Comparison of ENCODE assay signal across 13 mouse cellular contexts in the genomic region with DNA sequence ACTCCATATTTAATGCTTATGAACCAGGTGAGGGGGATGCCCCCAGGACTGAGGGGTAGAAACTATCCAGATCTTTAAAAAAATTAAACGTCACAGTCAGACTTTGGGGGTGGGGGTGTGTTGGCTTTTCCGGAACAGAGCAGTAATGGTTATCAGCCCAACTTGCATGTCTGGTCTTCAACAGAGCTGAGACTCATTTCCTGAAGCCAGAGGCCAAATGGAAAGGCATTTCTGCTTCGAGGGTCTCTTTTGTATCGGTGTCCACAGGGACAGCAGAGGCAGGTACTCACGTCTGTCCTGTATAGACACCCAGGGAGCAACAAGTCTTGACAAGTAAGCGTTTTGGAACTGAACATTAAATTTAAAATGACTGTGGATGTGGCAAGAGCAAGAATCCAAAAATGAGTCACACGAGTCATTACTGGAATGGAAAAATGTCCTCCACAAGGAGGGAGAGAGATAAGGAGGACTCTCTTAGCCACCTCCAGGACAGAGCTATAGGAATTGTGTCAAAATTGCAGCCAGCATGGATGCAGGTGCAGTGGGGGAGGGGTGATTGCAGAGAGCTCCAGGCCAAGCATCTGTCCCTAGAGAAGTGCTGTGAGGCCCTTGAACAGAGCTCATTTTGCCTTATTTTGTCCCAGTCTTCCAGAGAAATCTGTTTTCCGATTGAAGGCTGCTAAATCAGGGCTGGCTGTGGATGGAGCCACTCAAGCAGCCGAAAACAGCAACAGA. TPM values are rescaled to one million over a fixed set of nuclear protein-coding genes. Genes with fewer than 3 reads are reported as not detected.
DNase-seq lines count a peak whose midpoint lies in the region; ATAC-seq lines count a peak whose summit lies in the region.
"Had no signal": no experiment of that assay in that cellular context is flagged by ENCODE, and none has a peak within 500 bp of the region (broad histone marks: within the 10 kb centered on the region; RNA-seq: fewer than 3 reads in every experiment).

No protein-coding gene starts in this region.

- no peaks in the 10 kb centered on the region for H3K36me3 ChIP-seq in forebrain, embryonic 12.5 days (replicated peaks)
- no peaks in the 10 kb centered on the region for H3K36me3 ChIP-seq in forebrain, embryonic 10.5 days (replicated peaks)
- H3K36me3 ChIP-seq in limb, embryonic 12.5 days, result no peaks in the 10 kb centered on the region
- H3K36me3 ChIP-seq in limb, embryonic 10.5 days, result no peaks in the 10 kb centered on the region
- H3K36me3 ChIP-seq in intestine, embryonic 15.5 days, result no peaks in the 10 kb centered on the region

- 49% methylated on average over 9 of the region's 9 CpGs for WGBS in forebrain, embryonic 12.5 days
- WGBS in forebrain, embryonic 10.5 days, result 49% methylated on average over 9 of the region's 9 CpGs
- WGBS in limb, embryonic 12.5 days, result 43% methylated on average over 9 of the region's 9 CpGs
- 53% methylated on average over 9 of the region's 9 CpGs for WGBS in limb, embryonic 10.5 days
- 53% methylated on average over 9 of the region's 9 CpGs for WGBS in intestine, embryonic 15.5 days

- no peak overlapping the region for H3K4me3 ChIP-seq in forebrain, embryonic 12.5 days (replicated peaks)
- no peak overlapping the region for H3K4me3 ChIP-seq in forebrain, embryonic 10.5 days
- no peak overlapping the region for H3K4me3 ChIP-seq in limb, embryonic 12.5 days (replicated peaks)
- H3K4me3 ChIP-seq in limb, embryonic 10.5 days, result no peak overlapping the region
- no peak overlapping the region for H3K4me3 ChIP-seq in intestine, embryonic 15.5 days (replicated peaks)

- H3K9ac ChIP-seq in forebrain, embryonic 12.5 days, result no peak overlapping the region
- no peak overlapping the region for H3K9ac ChIP-seq in limb, embryonic 12.5 days (replicated peaks)
- no peak overlapping the region for H3K9ac ChIP-seq in intestine, embryonic 15.5 days

- DNase-seq in forebrain, embryonic 10.5 days (ENCODE audit: extremely low spot score, low spot score), result no peak
- no peak for DNase-seq in limb, embryonic 10.5 days (ENCODE audit: low spot score)
- peak; percentile 29 to 36 for DNase-seq in heart, postnatal 10 days
- DNase-seq in kidney, adult 11 months, result no peak
- DNase-seq: lung, postnatal 36 days had no signal

- no peak overlapping the region for H3K27ac ChIP-seq in forebrain, embryonic 12.5 days
- H3K27ac ChIP-seq in forebrain, embryonic 10.5 days, result no peak overlapping the region
- H3K27ac ChIP-seq in limb, embryonic 12.5 days, result peak overlapping the region; percentile 35; the same call in 1 of the 2 replicates
- no peak overlapping the region for H3K27ac ChIP-seq in limb, embryonic 10.5 days
- H3K27ac ChIP-seq in intestine, embryonic 15.5 days, result no peak overlapping the region

- H3K4me1 ChIP-seq in forebrain, embryonic 12.5 days, result peaks cover 24% of the 10 kb centered on the region
- peaks cover 30% of the 10 kb centered on the region for H3K4me1 ChIP-seq in forebrain, embryonic 10.5 days
- peaks cover 22% of the 10 kb centered on the region for H3K4me1 ChIP-seq in limb, embryonic 12.5 days (replicated peaks)
- H3K4me1 ChIP-seq in limb, embryonic 10.5 days, result peaks cover 31% of the 10 kb centered on the region
- H3K4me1 ChIP-seq in intestine, embryonic 15.5 days (replicated peaks), result peaks cover 7% of the 10 kb centered on the region

- ATAC-seq in forebrain, embryonic 12.5 days (ENCODE audit: low FRiP score), result peak; percentile 33; the same call in 1 of the 2 replicates
- no peak for ATAC-seq in limb, embryonic 12.5 days (ENCODE audit: insufficient number of reproducible peaks, insufficient read depth, low FRiP score, low TSS enrichment, low read depth)
- peak; percentile 28 for ATAC-seq in CD4-positive, CD25-positive, alpha-beta regulatory T cell, adult 4 months
- no peak for ATAC-seq in intestine, embryonic 15.5 days

- H3K9me3 ChIP-seq in forebrain, embryonic 12.5 days, result no peaks in the 10 kb centered on the region
- H3K9me3 ChIP-seq in forebrain, embryonic 10.5 days, result no peaks in the 10 kb centered on the region
- H3K9me3 ChIP-seq in limb, embryonic 12.5 days, result no peaks in the 10 kb centered on the region
- H3K9me3 ChIP-seq in limb, embryonic 10.5 days (replicated peaks), result no peaks in the 10 kb centered on the region
- no peaks in the 10 kb centered on the region for H3K9me3 ChIP-seq in intestine, embryonic 15.5 days

- intact Hi-C loops in heart, postnatal 10 days (cut with DNase I), result no loop called here

- no peaks in the 10 kb centered on the region for H3K27me3 ChIP-seq in forebrain, embryonic 12.5 days
- no peaks in the 10 kb centered on the region; the same call in 1 of the 2 replicates for H3K27me3 ChIP-seq in forebrain, embryonic 10.5 days (ENCODE audit: poor library complexity, severe bottlenecking)
- H3K27me3 ChIP-seq in limb, embryonic 12.5 days, result no peaks in the 10 kb centered on the region
- no peaks in the 10 kb centered on the region for H3K27me3 ChIP-seq in limb, embryonic 10.5 days (ENCODE audit: low read depth, poor library complexity, severe bottlenecking)
- H3K27me3 ChIP-seq in intestine, embryonic 15.5 days (replicated peaks), result no peaks in the 10 kb centered on the region

- no peak overlapping the region for H3K4me2 ChIP-seq in forebrain, embryonic 12.5 days
- H3K4me2 ChIP-seq in limb, embryonic 12.5 days, result no peak overlapping the region
- H3K4me2 ChIP-seq in intestine, embryonic 15.5 days (replicated peaks), result no peak overlapping the region

RNA-seq across cellular contexts. Expression of gene Izumo1r, which starts 1.2 kb away (rescaled TPM):
- polyA plus RNA-seq in forebrain, embryonic 12.5 days (2016; fragmentation: Nextera tagmentation; extraction: Ambion mirVana), result not detected in 2 replicates
- 0.22 TPM in 1 of 2 replicates, not detected in the other for polyA plus RNA-seq in forebrain, embryonic 10.5 days (2016; fragmentation: Nextera tagmentation; extraction: Ambion mirVana)
- polyA plus RNA-seq in limb, embryonic 12.5 days (2016; fragmentation: Nextera tagmentation; extraction: Ambion mirVana), result not detected in 2 replicates
- polyA plus RNA-seq in limb, embryonic 10.5 days (2016; fragmentation: Nextera tagmentation; extraction: Ambion mirVana), result 0.20 TPM in 1 of 2 replicates, not detected in the other
- 1,000 to 10,000 TPM; 1,336 to 1,816 TPM for polyA plus RNA-seq in CD4-positive, CD25-positive, alpha-beta regulatory T cell, adult 4 months (2017; shearing (Covaris generic))
- total RNA-seq in heart, postnatal 10 days (2021), result not detected
- polyA plus RNA-seq in intestine, embryonic 15.5 days (2015; fragmentation: Nextera tagmentation; extraction: Ambion mirVana), result not detected in 2 replicates
- total RNA-seq: granulocyte monocyte progenitor cell, adult 5-6 weeks; left cerebral cortex, postnatal 36 days had no signal
- polyA plus RNA-seq: kidney, embryonic 16.5 days; neural tube, embryonic 14.5 days had no signal

RNA-seq across cellular contexts. Expression of gene Gpr83, which starts 44.9 kb away (rescaled TPM):
- 0.51 and 0.70 TPM in 2 replicates for polyA plus RNA-seq in forebrain, embryonic 12.5 days (2016; fragmentation: Nextera tagmentation; extraction: Ambion mirVana)
- 0.14 and 0.30 TPM in 2 replicates for polyA plus RNA-seq in forebrain, embryonic 10.5 days (2016; fragmentation: Nextera tagmentation; extraction: Ambion mirVana)
- 0.60 and 0.63 TPM in 2 replicates for polyA plus RNA-seq in limb, embryonic 12.5 days (2016; fragmentation: Nextera tagmentation; extraction: Ambion mirVana)
- 0.08 TPM in 1 of 2 replicates, not detected in the other for polyA plus RNA-seq in limb, embryonic 10.5 days (2016; fragmentation: Nextera tagmentation; extraction: Ambion mirVana)
- 100 to 1,000 TPM; 158 to 164 TPM for polyA plus RNA-seq in CD4-positive, CD25-positive, alpha-beta regulatory T cell, adult 4 months (2017; shearing (Covaris generic))
- under 1 TPM in 1 of 2 experiments, not detected in 1; 0.07 TPM for total RNA-seq in heart, postnatal 10 days (2021)
- polyA plus RNA-seq in intestine, embryonic 15.5 days (2015; fragmentation: Nextera tagmentation; extraction: Ambion mirVana), result 0.25 and 0.40 TPM in 2 replicates

Comparison
In these comparisons a context has a peak if more than half of its experiments do, and no peak if none do; other contexts are left out.
1. ATAC-seq: peak in forebrain, embryonic 12.5 days (single experiment) and CD4-positive, CD25-positive, alpha-beta regulatory T cell, adult 4 months (single experiment); none in limb, embryonic 12.5 days (single experiment) and intestine, embryonic 15.5 days (single experiment).
2. DNase-seq: peak in heart, postnatal 10 days (2 of 2); none in forebrain, embryonic 10.5 days (single experiment), limb, embryonic 10.5 days (single experiment) and kidney, adult 11 months (single experiment).
3. RNA of gene Izumo1r, which starts 1.2 kb away (polyA plus RNA-seq): 1,336 to 1,816 TPM in CD4-positive, CD25-positive, alpha-beta regulatory T cell, adult 4 months; 0.22 TPM in forebrain, embryonic 10.5 days, not detected in forebrain, embryonic 12.5 days, not detected in limb, embryonic 12.5 days, 0.20 TPM in limb, embryonic 10.5 days and not detected in intestine, embryonic 15.5 days; every median in the first group is over 1,000 times any median in the second.
4. RNA of gene Gpr83, which starts 44.9 kb away (polyA plus RNA-seq): 158 to 164 TPM in CD4-positive, CD25-positive, alpha-beta regulatory T cell, adult 4 months; 0.60 to 0.63 TPM in limb, embryonic 12.5 days, 0.51 to 0.70 TPM in forebrain, embryonic 12.5 days, 0.25 to 0.40 TPM in intestine, embryonic 15.5 days, 0.14 to 0.30 TPM in forebrain, embryonic 10.5 days and 0.08 TPM in limb, embryonic 10.5 days; every median in the first group is over 10 times any median in the second.